Mouse (Mus musculus) midbrain, embryonic 11.5 days (tissue): Measurements from ENCODE around the gene Srl. TPM values are rescaled to one million over a fixed set of nuclear protein-coding genes. Genes with fewer than 3 reads are reported as not detected.

Experiments
- polyA plus RNA-seq: library from polyadenylated mRNA; unstranded; fragments of >200 nt; fragmentation: Nextera tagmentation; extraction: Ambion mirVana; gene quantifications from 2 replicates; pipeline ENCODE4 v1.2.1, GENCODE M21; 2014

Srl gene
- polyA plus RNA-seq, 1 experiment from 2014 or later = 20.0 TPM

Other genes with a start within 250 kb of the Srl start
- 1.2 and 1.3 TPM in 2 replicates for gene Adcy9, start 121.3 kb downstream of the Srl start, polyA plus RNA-seq
- gene Tfap4, start 18.0 kb upstream of the Srl start, polyA plus RNA-seq = 18.2 and 18.9 TPM in 2 replicates
- 16.6 and 27.2 TPM in 2 replicates for gene Glis2, start 52.9 kb upstream of the Srl start, polyA plus RNA-seq
- 97.1 and 99.1 TPM in 2 replicates for gene Pam16, start 83.2 kb upstream of the Srl start, polyA plus RNA-seq
- gene Vasn, start 98.1 kb upstream of the Srl start, polyA plus RNA-seq = 6.1 and 7.0 TPM in 2 replicates
- gene Dnaja3, start 98.2 kb upstream of the Srl start, polyA plus RNA-seq = 53.4 and 57.0 TPM in 2 replicates
- gene Coro7, start 138.0 kb upstream of the Srl start, polyA plus RNA-seq = 13.6 TPM in 2 replicates
- 174 and 191 TPM in 2 replicates for gene Nmral1, start 177.5 kb upstream of the Srl start, polyA plus RNA-seq
- 82.2 and 82.7 TPM in 2 replicates for gene Hmox2, start 184.5 kb upstream of the Srl start, polyA plus RNA-seq
- gene Cdip1, start 248.5 kb upstream of the Srl start, polyA plus RNA-seq = 85.7 and 85.8 TPM in 2 replicates